Mouse (Mus musculus) limb, embryonic 10.5 days (tissue): ENCODE results near the gene 1700029I15Rik. TPM values are rescaled to one million over a fixed set of nuclear protein-coding genes. Genes with fewer than 3 reads are reported as not detected.

ENCODE experiments used
- DNase-seq: peaks from one replicate; pipeline ENCODE4 v3.0.0-alpha.2; 2017; ENCODE audit warnings: low spot score
- H3K27ac ChIP-seq: fragments of 300-500 bp; sonication (generic); 2 replicates; pipeline ENCODE4 v1.5.1; 2016; ENCODE audit warnings: mild to moderate bottlenecking
- H3K27me3 ChIP-seq: fragments of 300-500 bp; sonication (generic); 2 replicates; pipeline ENCODE4 v1.6.1; 2016; ENCODE audit warnings: low read depth, mild to moderate bottlenecking; ENCODE audit not compliant: poor library complexity, severe bottlenecking
- H3K36me3 ChIP-seq: fragments of 300-500 bp; sonication (generic); 2 replicates; pipeline ENCODE4 v1.6.1; 2016; ENCODE audit warnings: mild to moderate bottlenecking, moderate library complexity
- H3K4me1 ChIP-seq: fragments of 300-500 bp; sonication (generic); 2 replicates; pipeline ENCODE4 v1.6.1; 2016
- H3K4me3 ChIP-seq: fragments of 300-500 bp; sonication (generic); 2 replicates; pipeline ENCODE4 v1.5.1; 2016; ENCODE audit warnings: mild to moderate bottlenecking, moderate library complexity
- H3K9me3 ChIP-seq: fragments of 300-500 bp; sonication (generic); replicated peaks from 2 replicates; pipeline ENCODE4 v1.6.1; 2016; ENCODE audit warnings: mild to moderate bottlenecking
- WGBS: fragments of 180-500 bp; shearing (Covaris S2); methylation state at CpG from one replicate; pipeline ENCODE4 v1.1.7; 2016; 5-methylcytosine and 5-hydroxymethylcytosine counted together
- polyA plus RNA-seq: library from polyadenylated mRNA; unstranded; fragments of >200 nt; fragmentation: Nextera tagmentation; extraction: Ambion mirVana; gene quantifications from 2 replicates; pipeline ENCODE4 v1.2.1, GENCODE M21; 2016

The 1700029I15Rik gene
- polyA plus RNA-seq: 2.5 and 3.3 TPM in 2 replicates

- Histone ChIP-seq H3K27ac (no peak within 1 kb of the TSS), H3K36me3 (peaks cover 92% of the 10 kb centered on the region), H3K9me3 (no peaks in the 10 kb centered on the region), H3K4me3 (no peak within 1 kb of the TSS), H3K27me3 (no peaks in the 10 kb centered on the region), H3K4me1 (no peaks in the 10 kb centered on the region)
- no peak for DNase-seq
- WGBS: 90% methylated on average over 5 of the region's 5 CpGs
These were observed at the start of gene 1700029I15Rik for GRCm38 (mm10) chr2:92381901-92382588. TSS of gene 1700029I15Rik (plus strand) at chr2:92382538.

- no peak for DNase-seq
- Histone ChIP-seq H3K36me3 (peaks cover 72% of the 10 kb centered on the region), H3K4me3 (no peak overlapping the region), H3K9me3 (no peaks in the 10 kb centered on the region), H3K27ac (no peak overlapping the region), H3K4me1 (no peaks in the 10 kb centered on the region), H3K27me3 (no peaks in the 10 kb centered on the region)
These were observed 39.9 kb upstream of the 1700029I15Rik start for GRCm38 (mm10) chr2:92342418-92342817.

- WGBS: 95% methylated on average over 2 of the region's 2 CpGs
- H3K36me3 ChIP-seq: peaks cover 79% of the 10 kb centered on the region
- H3K9me3 ChIP-seq: no peaks in the 10 kb centered on the region
- H3K27ac ChIP-seq: no peak overlapping the region
- no peak overlapping the region for H3K4me3 ChIP-seq
- no peaks in the 10 kb centered on the region for H3K27me3 ChIP-seq
- H3K4me1 ChIP-seq: peaks cover 38% of the 10 kb centered on the region
- DNase-seq: no peak
These were observed 35.1 kb upstream of the 1700029I15Rik start for GRCm38 (mm10) chr2:92347191-92347590.

- peak overlapping the region; percentile 36; the same call in 1 of the 2 replicates for H3K27ac ChIP-seq
- DNase-seq: no peak
- no peak overlapping the region for H3K4me3 ChIP-seq
- H3K9me3 ChIP-seq: no peaks in the 10 kb centered on the region
- 44% methylated on average over 6 of the region's 6 CpGs for WGBS
- no peaks in the 10 kb centered on the region for H3K27me3 ChIP-seq
- H3K36me3 ChIP-seq: peaks cover 77% of the 10 kb centered on the region
- peaks cover 45% of the 10 kb centered on the region for H3K4me1 ChIP-seq
These were observed 32.5 kb upstream of the 1700029I15Rik start for GRCm38 (mm10) chr2:92349589-92350425.

GRCm38 (mm10) chr2:92350686-92351085 lies 31.7 kb upstream of the 1700029I15Rik start:
- no peak for DNase-seq
- Histone ChIP-seq H3K4me1 (peaks cover 45% of the 10 kb centered on the region), H3K27ac (0 out of 2 replicates have a peak overlapping the region, but pooled peaks have one; percentile 39), H3K27me3 (no peaks in the 10 kb centered on the region), H3K4me3 (no peak overlapping the region), H3K9me3 (no peaks in the 10 kb centered on the region), H3K36me3 (peaks cover 72% of the 10 kb centered on the region)
- 36% methylated on average over 5 of the region's 5 CpGs for WGBS

- H3K36me3 ChIP-seq: peaks cover 71% of the 10 kb centered on the region
- no peak for DNase-seq
- 67% methylated on average over 5 of the region's 5 CpGs for WGBS
- H3K4me3 ChIP-seq: no peak overlapping the region
- H3K4me1 ChIP-seq: peaks cover 44% of the 10 kb centered on the region
- H3K9me3 ChIP-seq: no peaks in the 10 kb centered on the region
- H3K27ac ChIP-seq: no peak overlapping the region
- H3K27me3 ChIP-seq: no peaks in the 10 kb centered on the region
These were observed 28.9 kb upstream of the 1700029I15Rik start for GRCm38 (mm10) chr2:92353402-92353801.

- 51% methylated on average over 6 of the region's 6 CpGs for WGBS
- Histone ChIP-seq H3K4me3 (no peak overlapping the region), H3K9me3 (no peaks in the 10 kb centered on the region), H3K27ac (no peak overlapping the region), H3K27me3 (no peaks in the 10 kb centered on the region), H3K4me1 (peaks cover 36% of the 10 kb centered on the region), H3K36me3 (peaks cover 71% of the 10 kb centered on the region)
- DNase-seq: no peak
These were observed 28.1 kb upstream of the 1700029I15Rik start for GRCm38 (mm10) chr2:92354224-92354623.

- no peaks in the 10 kb centered on the region for H3K27me3 ChIP-seq
- H3K36me3 ChIP-seq: peaks cover 76% of the 10 kb centered on the region
- no peak overlapping the region for H3K4me3 ChIP-seq
- no peak overlapping the region for H3K27ac ChIP-seq
- H3K4me1 ChIP-seq: peaks cover under 1% of the 10 kb centered on the region; the same call in 1 of the 2 replicates
- no peaks in the 10 kb centered on the region for H3K9me3 ChIP-seq
- 93% methylated on average over 2 of the region's 2 CpGs for WGBS
- DNase-seq: no peak
These were observed 23.0 kb upstream of the 1700029I15Rik start for GRCm38 (mm10) chr2:92359301-92359700.

GRCm38 (mm10) chr2:92360186-92360823 lies 22.0 kb upstream of the 1700029I15Rik start:
- no peak for DNase-seq
- no peak overlapping the region for H3K27ac ChIP-seq
- H3K4me1 ChIP-seq: no peaks in the 10 kb centered on the region
- no peaks in the 10 kb centered on the region for H3K9me3 ChIP-seq
- no peak overlapping the region for H3K4me3 ChIP-seq
- peaks cover 83% of the 10 kb centered on the region for H3K36me3 ChIP-seq
- WGBS: 74% methylated on average over 25 of the region's 25 CpGs
- no peaks in the 10 kb centered on the region for H3K27me3 ChIP-seq

GRCm38 (mm10) chr2:92360893-92361292 lies 21.4 kb upstream of the 1700029I15Rik start:
- no peaks in the 10 kb centered on the region for H3K9me3 ChIP-seq
- no peaks in the 10 kb centered on the region for H3K4me1 ChIP-seq
- H3K36me3 ChIP-seq: peaks cover 85% of the 10 kb centered on the region
- no peaks in the 10 kb centered on the region for H3K27me3 ChIP-seq
- WGBS: 22% methylated on average over 12 of the region's 12 CpGs
- H3K27ac ChIP-seq: no peak overlapping the region
- DNase-seq: no peak
- H3K4me3 ChIP-seq: no peak overlapping the region

- Histone ChIP-seq H3K27me3 (no peaks in the 10 kb centered on the region), H3K9me3 (no peaks in the 10 kb centered on the region), H3K4me1 (no peaks in the 10 kb centered on the region), H3K27ac (no peak overlapping the region), H3K36me3 (peaks cover 82% of the 10 kb centered on the region), H3K4me3 (no peak overlapping the region)
- WGBS: 87% methylated on average over 8 of the region's 8 CpGs
- no peak for DNase-seq
These were observed 20.5 kb upstream of the 1700029I15Rik start for GRCm38 (mm10) chr2:92361795-92362194.

- Histone ChIP-seq H3K27me3 (0 out of 2 replicates have a peak, but pooled peaks cover 6% of the 10 kb centered on the region), H3K27ac (no peak overlapping the region), H3K9me3 (no peaks in the 10 kb centered on the region), H3K4me1 (peaks cover 9% of the 10 kb centered on the region), H3K36me3 (peaks cover 73% of the 10 kb centered on the region), H3K4me3 (no peak overlapping the region)
- DNase-seq: no peak
- 92% methylated on average over 6 of the region's 6 CpGs for WGBS
These were observed 19.6 kb upstream of the 1700029I15Rik start for GRCm38 (mm10) chr2:92362571-92363228.
